Mouse (Mus musculus): ENCODE measurements around the gene Calm3. TPM values are rescaled to one million over a fixed set of nuclear protein-coding genes. Genes with fewer than 3 reads are reported as not detected.
A peak's percentile ranks its signal among the peaks of the same experiment; 100 is the strongest.

The Calm3 gene
- total RNA-seq, 4 experiments from 2014 or later: 386 to 534 (median 424) TPM

DNA sequence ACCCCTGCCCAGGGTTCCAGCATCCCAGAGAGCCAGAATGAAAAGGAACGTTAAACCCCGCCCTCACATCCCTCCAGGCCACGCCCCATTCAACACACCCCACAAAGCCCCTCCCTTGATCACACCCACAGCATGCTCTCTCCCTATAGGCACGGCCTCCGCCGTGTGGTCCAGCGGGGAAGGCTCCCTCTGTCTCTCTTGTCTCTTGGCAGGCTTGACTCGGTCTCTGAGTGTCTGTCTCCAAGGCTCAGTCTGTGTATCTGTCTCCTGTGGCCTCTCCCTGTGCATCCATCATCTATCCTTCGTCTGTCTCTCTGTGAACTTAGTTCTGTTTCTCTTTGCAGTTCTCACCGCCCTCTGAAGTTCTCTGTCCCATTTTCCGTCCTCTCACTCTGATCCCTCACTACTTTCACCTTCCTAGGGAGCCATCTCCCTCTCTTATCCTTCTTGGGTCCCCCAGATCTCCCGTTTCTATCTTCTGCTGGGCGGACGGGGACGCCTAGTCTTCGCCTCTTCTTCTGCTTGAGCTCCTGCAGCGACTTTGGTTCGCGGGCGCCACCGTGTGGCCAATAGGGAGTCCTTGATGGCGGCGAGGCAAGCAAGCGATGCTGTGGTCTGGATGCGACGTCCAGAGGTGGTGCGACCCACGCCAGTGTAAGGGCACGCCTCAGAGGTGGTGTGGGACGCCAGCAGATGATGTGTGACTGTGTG lies 32.1 kb downstream of the Calm3 start, which contains the start of gene Gng8:
TSS of gene Gng8 (plus strand) at position 146 of the 711 bp plus-strand sequence.
- peak; percentile 76 to 82 for DNase-seq (ENCODE audit: low spot score in 2 of 2)

DNA sequence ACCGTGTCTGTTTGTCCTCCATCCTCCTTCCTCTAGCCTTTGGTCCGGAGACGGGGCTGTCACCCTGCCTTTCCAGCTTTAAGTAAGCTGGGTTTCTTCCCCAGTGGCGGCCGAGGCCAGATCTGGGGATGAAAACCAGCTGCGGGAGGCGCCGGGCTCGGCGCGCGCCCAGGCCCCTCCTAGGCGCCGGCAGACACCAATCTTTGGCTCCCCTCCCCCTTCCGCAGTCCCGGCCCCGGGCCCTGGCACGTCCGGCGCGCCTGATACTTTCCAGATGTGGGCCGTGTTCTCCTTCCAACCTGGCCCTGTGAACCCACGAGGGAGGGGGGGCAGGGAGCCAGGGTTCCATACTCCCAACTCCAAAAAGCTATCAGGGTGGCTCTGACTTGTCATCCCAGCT lies 33.0 kb downstream of the Calm3 start:
- DNase-seq (ENCODE audit: low spot score in 2 of 2): peak; percentile 69 to 79

DNA sequence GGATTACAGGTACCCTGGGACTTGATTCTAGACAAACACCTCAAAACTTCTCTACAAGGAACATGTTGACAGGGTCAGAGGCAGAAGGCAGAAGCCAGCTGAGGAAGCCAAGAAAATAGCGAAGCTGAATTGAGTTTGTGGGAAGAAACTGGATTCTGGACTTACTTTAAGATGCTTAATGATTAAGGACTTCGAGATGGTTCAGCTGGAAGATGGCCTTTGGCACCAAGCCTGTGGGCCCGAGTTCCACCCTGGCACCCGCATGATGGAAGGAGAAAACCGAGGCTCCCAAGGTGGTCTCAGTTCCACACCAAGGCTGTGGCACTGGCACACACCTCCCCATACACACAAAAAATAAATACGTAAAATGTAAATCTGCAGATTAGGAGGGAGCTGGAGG lies 33.4 kb downstream of the Calm3 start:
- peak in 1 of 2 experiments; percentile 52 for DNase-seq (ENCODE audit: low spot score in 2 of 2)

DNA sequence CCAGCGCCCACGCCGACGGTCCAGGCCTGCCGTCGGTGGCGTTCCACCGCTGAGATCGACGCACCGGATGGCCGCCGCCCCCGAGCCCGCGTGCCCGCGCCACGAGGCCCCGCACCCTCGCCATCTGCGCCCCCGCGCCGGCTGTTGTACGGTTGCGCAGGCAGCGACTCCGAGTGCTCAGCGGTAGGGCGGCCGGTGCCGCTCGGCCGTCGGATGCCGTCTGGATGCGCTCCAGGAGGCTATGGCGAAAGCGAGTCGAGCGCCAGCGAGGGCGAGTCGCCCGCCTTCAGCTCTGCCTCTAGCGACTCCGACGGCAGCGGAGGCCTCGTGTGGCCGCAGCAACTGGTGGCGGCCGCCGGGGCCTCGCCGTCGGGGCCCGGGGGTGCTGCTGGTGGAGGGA lies 38.0 kb downstream of the Calm3 start:
- DNase-seq (ENCODE audit: low spot score in 2 of 2): no peak

DNA sequence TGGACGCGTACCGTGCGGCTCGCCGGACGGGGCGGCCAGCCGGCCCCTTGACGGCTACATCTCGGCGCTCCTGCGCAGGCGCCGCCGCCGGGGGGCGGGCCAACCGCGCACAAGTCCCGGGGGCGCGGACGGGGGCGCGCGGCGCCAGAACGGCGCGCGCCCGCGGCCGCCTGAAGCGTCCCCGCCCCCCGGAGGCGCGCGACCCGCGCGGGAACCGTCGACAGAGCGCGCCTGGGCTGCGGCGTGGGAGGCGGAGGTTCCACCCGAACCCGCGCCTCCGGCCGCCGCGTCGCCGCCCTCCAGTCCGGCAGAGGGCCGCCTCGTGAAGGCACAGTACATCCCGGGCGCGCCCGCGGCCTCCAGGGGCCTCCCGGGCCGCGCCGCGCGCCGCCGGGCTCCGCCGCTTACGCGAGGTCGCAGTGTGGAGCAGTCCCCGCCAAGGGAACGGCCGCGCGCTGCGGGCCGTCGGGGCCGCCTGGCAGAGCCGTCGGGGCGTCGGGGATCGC lies 38.6 kb downstream of the Calm3 start:
- DNase-seq (ENCODE audit: low spot score in 2 of 2): no peak

DNA sequence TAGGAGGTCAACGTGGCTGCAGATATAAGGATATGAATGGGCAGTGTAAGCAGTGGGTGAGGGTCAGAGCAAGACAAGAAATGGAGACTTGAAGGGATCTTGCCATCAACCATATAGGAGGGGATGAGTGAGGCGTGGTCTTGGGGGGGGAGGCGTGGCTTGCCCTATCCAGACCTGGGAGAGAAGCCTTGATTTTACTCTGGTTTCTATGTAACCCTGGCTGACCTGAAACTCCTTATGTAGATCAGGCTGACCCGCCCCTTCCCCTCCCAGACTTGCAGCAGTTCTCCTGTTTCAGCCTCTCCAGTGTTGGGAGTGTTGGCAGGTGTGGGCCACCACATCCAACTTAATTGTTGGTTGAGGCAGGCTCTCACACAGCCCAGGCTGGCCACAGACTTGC lies 39.6 kb downstream of the Calm3 start:
- DNase-seq (ENCODE audit: low spot score in 2 of 2): no peak

DNA sequence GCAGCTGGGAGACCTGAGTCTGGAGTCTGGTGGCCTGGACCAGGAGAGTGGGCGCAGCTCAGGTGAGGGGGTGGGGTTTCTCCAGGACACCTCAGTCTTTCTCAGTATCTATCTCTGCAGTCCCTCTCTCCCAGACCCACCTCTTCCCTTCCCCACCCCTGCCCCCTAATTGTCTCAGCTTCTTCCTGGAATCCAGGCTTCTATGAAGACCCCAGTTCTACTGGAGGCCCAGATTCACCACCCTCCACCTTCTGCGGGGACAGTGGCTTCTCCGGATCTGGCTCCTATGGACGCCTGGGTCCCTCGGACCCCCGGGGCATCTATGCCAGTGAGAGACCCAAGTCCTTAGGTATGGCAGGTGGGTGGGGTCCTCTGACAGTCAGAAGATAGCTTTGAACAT lies 40.8 kb downstream of the Calm3 start:
- no peak for DNase-seq (ENCODE audit: low spot score in 2 of 2)

DNA sequence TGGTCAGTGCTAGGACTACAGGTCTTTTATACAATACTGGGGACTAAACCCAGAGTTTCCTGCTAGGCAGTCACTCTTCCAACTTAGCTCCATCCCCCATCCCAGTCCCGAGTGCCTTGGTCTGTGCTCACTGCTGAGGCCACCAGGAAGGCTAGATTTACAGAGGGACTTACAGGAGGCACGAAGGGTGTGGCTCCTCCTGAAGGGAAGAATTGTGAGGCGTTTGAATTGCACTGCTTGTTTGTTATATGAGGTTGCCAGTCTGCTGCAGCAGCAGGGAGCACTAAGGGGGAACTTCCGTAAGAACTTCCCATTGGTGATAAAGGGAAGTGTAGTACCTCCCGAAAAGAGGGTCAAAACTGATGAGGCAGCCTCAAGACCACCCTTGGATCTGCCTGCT lies 43.3 kb downstream of the Calm3 start:
- DNase-seq (ENCODE audit: low spot score in 2 of 2): no peak

DNA sequence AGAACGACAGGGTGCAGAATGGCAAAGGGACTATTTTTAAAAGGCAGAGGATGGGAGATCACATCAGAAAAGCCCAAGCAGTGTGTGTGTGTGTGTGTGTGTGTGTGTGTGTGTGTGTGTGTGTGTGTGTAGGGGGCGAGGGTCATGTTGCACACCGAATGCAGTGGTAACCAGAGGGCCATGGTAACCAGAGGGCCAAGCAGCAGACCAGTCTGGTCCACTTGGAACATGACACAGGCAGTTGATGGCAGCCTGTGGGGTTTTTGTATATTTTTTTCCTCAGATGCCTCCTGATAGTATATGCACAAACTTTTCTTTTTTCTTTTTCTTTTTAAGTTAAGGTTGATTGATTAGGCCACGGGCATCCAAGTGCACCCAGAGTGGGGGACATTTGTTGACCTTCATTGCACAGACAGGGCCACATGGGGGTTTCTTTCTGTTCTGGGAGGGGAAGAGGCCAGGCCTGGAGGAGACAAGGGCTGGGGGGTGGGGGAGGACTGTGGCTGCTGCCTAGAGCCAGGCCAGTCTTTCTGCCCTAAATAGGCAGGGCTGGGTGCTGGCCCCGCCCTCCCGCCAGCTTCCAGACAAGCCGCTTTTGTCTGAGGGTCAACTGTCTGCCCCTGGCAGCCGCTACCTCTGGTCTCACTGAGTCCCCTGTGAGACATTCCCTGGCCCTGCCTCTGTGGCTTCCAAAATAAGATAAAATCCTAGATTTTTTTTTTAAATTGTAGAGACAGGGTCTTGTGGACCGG lies 43.9 kb downstream of the Calm3 start:
- DNase-seq (ENCODE audit: low spot score in 2 of 2): no peak

DNA sequence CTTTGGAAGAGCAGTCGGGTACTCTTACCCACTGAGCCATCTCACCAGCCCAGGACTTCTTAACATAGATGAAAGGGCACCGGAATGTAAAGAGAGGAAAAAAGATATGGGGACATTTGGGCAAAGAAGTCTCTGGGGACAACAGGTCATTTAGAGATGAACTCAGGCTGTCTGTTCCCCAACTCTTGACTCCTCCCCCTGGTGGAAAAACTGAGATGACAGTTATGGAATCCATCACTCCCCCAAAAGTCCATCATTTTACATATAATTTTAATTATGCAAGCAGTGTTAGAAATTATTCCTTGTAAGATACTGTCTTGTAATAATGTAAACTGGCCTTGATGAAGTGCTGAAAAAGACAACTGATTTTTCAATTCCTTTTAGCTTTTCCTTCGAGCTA lies 46.2 kb downstream of the Calm3 start:
- DNase-seq (ENCODE audit: low spot score in 2 of 2): no peak

DNA sequence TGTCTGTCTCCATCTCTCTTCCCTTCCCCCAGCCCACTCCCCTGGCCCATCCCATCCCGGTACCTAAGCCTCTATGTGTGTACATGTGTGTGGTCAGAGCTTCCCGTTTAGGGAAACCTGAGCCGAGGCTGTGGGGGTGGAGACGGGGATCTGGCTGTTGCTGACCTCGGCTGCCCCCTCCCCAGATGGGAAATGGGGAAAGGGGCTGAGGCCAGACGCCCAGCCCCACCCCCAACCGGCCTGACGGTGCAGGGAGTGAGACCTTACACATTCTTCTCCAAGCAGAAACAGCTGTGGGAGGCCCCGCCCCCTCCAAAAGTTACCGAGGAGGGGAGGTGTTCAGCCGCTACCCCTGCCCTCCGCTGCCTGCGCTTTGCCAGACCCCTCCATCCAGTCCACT lies 47.3 kb downstream of the Calm3 start:
- DNase-seq (ENCODE audit: low spot score in 2 of 2): no peak

DNA sequence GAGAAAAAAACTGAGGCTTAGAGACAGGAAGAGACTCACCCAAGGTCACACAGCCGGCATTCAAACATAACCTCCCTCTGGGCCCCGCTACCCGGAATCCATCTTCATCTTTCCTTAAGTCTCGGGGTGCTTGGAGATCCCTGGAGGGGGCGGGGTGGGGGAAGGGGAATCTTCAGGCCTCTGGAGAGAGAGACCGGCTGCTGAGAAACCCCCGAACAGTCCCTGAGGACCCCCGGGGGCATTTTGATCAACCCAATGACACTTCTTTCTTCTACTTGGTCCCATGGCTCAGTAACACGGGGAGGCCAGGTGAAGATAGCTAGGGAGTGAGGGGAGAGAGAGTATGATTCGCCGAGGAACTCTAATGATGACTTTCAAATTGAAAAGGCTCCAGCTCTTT lies 47.9 kb downstream of the Calm3 start:
- no peak for DNase-seq (ENCODE audit: low spot score in 2 of 2)

DNA sequence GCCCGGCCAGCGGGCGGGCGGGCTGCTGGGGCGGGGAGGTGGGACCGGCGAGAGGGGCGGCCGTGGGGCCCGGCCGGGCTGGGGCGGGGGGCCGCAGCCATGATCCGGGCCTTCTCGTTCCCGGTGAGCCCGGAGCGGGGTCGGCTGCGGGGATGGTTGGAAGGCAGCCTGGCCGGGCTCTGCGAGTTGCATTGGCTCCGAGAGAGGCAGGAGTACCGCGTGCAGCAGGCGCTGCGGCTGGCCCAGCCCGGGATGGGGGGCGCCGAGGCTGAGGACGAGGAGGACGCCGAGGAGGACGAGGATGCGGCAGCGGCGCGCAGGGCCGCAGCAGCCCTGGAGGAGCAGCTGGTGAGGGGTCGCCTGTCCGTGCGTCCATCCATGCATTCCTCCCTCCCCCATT lies 48.6 kb downstream of the Calm3 start:
- DNase-seq (ENCODE audit: low spot score in 2 of 2): no peak

DNA sequence AGATGAGACGGTGACA lies 48.8 kb downstream of the Calm3 start, which contains the start of gene Dact3:
TSS of gene Dact3 (plus strand) at position 8 of the 16 bp plus-strand sequence.
- DNase-seq (ENCODE audit: low spot score in 2 of 2): no peak

DNA sequence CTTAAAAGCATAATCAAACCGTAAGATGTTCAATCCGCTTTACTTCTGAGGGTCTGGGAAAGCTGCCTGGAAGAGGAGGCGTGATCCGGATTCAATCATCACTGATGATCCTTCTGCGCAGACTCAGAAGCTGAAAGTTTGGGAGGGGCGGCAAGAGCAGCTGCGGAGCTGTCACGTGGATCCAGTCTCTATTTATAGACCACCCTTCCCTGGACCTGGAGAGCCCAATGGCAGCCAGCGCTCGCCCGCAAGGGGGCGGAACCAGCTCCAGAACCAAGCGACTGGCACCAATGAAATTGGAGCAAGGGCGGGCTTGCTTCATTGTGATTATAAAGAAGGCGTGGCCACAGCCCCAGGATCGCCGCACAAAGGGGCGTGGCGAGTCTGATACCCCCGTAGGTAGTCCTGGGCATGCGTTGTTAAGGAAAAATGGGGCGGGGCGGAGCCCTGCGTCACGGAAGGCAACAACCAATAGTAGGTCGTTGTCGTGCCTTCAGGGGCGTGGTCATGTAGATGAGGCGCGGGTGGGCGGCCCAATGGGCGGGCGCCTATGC lies 49.1 kb downstream of the Calm3 start:
- DNase-seq (ENCODE audit: low spot score in 2 of 2): peak; percentile 100

DNA sequence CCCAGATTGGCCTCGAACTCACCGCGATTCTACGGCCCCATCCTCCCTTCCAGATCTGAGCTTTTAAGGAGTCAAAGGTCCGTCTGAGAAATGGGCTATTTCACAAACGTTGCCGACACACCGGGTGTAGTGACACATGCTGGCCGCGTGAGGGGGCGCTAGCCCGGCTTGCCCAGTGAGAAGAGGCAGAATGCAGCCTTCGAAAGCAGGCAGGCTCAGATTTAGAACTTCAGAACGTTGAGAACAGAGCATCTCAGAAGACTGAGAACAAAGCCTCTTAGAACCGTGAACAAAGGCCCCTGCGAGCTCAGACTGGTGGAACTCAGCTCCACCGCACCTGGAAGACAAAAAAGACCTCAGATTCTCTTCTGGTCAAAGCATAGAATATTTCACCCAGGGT lies 49.7 kb downstream of the Calm3 start:
- peak; percentile 52 to 67 for DNase-seq (ENCODE audit: low spot score in 2 of 2)

DNA sequence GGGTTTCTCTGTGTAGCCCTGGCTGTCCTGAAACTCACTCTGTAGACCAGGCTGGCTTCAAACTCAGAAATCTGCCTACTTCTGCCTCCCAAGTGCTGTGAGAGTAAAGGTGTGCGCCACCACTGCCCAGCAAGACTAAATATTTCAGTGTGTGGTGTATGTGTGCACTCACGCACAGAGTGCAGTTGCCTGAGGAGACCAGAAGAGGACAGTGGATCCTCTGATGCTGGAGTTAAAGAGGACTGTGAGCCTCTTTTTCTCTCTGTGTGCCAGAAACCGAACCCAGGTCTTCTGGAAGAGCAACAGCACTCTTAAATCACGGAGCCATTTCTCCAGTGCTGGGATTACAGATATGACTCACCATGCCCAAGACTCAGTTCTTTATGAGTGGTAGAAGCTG lies 50.5 kb downstream of the Calm3 start:
- DNase-seq (ENCODE audit: low spot score in 2 of 2): no peak

DNA sequence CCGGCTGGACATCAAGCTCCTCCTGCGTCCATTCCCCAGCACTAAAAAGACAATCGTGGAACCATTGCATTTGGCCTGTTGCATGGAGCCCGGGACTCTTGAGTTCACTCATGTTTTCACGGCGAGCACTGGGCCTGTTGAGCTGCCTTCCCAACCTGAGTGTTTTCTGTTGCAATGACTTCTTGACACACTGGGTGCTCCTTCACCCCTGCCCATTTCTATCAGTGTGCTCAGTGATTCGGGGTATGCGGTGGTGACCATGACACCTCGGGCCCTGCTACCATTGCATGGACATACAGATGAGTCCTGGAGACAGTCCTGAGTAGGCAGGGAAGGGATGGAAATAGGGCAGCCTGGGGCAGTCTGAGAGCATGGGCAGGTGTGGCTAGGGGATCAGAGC lies 51.4 kb downstream of the Calm3 start:
- DNase-seq (ENCODE audit: low spot score in 2 of 2): no peak

DNA sequence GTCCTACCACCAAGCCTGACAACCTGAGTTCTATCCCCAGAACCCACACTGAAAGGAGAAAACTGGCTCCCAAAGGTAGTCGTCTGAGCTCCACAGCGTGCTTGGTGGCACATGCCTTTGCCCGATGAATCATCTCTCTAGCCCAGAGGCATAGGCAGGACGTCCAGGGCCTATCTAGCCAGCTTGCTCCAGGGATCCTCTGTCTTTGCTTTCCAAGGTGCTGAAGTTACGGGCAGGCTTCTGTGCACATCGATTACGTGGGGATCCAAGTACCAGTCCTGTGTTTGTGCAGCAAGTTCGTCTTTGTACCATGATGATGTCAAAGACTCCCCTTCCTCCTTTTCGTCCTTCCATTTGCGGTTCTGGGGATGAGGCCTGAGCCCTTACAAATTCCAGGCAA lies 52.3 kb downstream of the Calm3 start:
- DNase-seq (ENCODE audit: low spot score in 2 of 2): no peak

DNA sequence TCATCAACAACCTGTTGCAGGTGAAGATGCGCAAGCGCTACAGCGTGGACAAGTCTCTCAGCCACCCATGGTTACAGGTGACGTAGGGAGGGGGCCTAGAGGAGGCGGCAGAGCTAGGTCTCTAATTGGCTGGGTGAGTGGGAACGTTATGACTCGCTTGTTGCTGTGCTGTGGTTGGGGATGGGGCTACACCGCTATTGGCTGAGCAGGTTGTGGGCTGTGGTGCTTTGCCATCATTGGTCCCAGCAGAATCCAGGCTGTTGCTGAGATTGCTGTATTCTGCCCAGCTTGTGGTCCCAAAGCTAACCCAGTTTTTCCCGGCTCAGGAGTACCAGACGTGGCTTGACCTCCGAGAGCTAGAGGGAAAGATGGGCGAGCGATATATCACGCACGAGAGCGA lies 54.4 kb downstream of the Calm3 start:
- DNase-seq (ENCODE audit: low spot score in 2 of 2): no peak

DNA sequence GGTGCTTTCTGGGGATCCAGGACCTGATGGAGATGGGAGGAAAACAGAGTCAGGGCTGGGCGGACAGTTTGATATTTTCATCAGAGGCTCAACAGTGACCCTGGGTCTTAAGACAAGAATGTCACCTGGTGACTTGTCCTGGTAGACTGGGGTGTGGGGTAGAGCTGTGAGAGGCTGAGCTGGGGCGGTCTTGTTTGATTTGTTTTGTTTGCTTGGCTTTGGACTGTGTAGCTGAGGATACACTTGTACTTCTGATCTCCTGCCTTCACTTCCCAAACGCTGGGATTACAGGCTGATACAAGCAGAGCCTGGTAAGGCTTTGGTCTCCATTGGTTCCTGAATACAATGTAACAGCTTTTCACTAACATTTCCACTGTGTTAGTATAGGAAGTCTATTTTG lies 56.4 kb downstream of the Calm3 start:
- no peak for DNase-seq (ENCODE audit: low spot score in 2 of 2)
